In genomic region chr4:134879410-134879981, GRCm38 (mm10) we compare ENCODE assay signal across 8 mouse cellular contexts. TPM values are rescaled to one million over a fixed set of nuclear protein-coding genes. Genes with fewer than 3 reads are reported as not detected.
DNase-seq lines count a peak whose midpoint lies in the region; ATAC-seq lines count a peak whose summit lies in the region.

No protein-coding gene starts in this region.

- peaks cover 2% of the 10 kb centered on the region; the same call in 1 of the 2 replicates for H3K4me1 ChIP-seq in hindbrain, embryonic 11.5 days (replicated peaks; ENCODE audit: control insufficient read depth, insufficient read depth, low read length)

- no peaks in the 10 kb centered on the region for H3K9me3 ChIP-seq in hindbrain, embryonic 11.5 days (ENCODE audit: control insufficient read depth, low read length)

- H3K9ac ChIP-seq in hindbrain, embryonic 11.5 days (ENCODE audit: low read depth, low read length): no peak overlapping the region

- ATAC-seq in hindbrain, embryonic 11.5 days (ENCODE audit: low FRiP score): no peak

- H3K4me3 ChIP-seq in hindbrain, embryonic 11.5 days (ENCODE audit: low read depth, low read length): peak overlapping the region; percentile 27; the same call in 1 of the 2 replicates

- 4% methylated on average over 17 of the region's 17 CpGs for WGBS in hindbrain, embryonic 11.5 days

- peak; percentile 72 for DNase-seq in MN1 (ENCODE audit: low spot score)
- DNase-seq in cerebellum, adult 9-10 months: peak; percentile 78
- DNase-seq in forelimb bud, embryonic 11.5 days (ENCODE audit: low read depth, low spot score): peak; percentile 63
- DNase-seq in hindbrain, embryonic 11.5 days (ENCODE audit: low spot score): peak; percentile 87
- peak; percentile 77 to 83 for DNase-seq in layer of hippocampus, postnatal 10 days (ENCODE audit: low spot score in 2 of 2)
- peak; percentile 76 for DNase-seq in lung, postnatal 25 days (ENCODE audit: low spot score)
- peak; percentile 85 for DNase-seq in retina, embryonic 14.5 days (ENCODE audit: low spot score)
- peak; percentile 88 for DNase-seq in thymus, postnatal 4 days

- H3K36me3 ChIP-seq in hindbrain, embryonic 11.5 days (ENCODE audit: control insufficient read depth, insufficient read depth, low read length): no peaks in the 10 kb centered on the region

- peak overlapping the region; percentile 54 for H3K4me2 ChIP-seq in hindbrain, embryonic 11.5 days (replicated peaks; ENCODE audit: low read depth, low read length)

- H3K27ac ChIP-seq in hindbrain, embryonic 11.5 days (ENCODE audit: low read depth, low read length): no peak overlapping the region

- H3K27me3 ChIP-seq in hindbrain, embryonic 11.5 days (ENCODE audit: control insufficient read depth, insufficient read depth, low read length): no peaks in the 10 kb centered on the region

RNA-seq across cellular contexts. Expression of gene Rhd, which starts 15.2 kb away (rescaled TPM):
- 15.1 and 19.4 TPM in 2 replicates for polyA plus RNA-seq in hindbrain, embryonic 11.5 days (2014; fragmentation: Nextera tagmentation; extraction: Ambion mirVana)
- not detected for total RNA-seq in layer of hippocampus, postnatal 10 days (2021)

RNA-seq across cellular contexts. Expression of gene Maco1, which starts 26.4 kb away (rescaled TPM):
- polyA plus RNA-seq in hindbrain, embryonic 11.5 days (2014; fragmentation: Nextera tagmentation; extraction: Ambion mirVana): 59.0 and 73.1 TPM in 2 replicates
- 10 to 100 TPM; 48.2 to 52.1 TPM for total RNA-seq in layer of hippocampus, postnatal 10 days (2021)

RNA-seq across cellular contexts. Expression of gene Tmem50a, which starts 35.3 kb away (rescaled TPM):
- polyA plus RNA-seq in hindbrain, embryonic 11.5 days (2014; fragmentation: Nextera tagmentation; extraction: Ambion mirVana): 153 and 167 TPM in 2 replicates
- 100 to 1,000 TPM; 116 to 123 TPM for total RNA-seq in layer of hippocampus, postnatal 10 days (2021)

RNA-seq across cellular contexts. Expression of gene Rsrp1, which starts 43.9 kb away (rescaled TPM):
- 382 and 434 TPM in 2 replicates for polyA plus RNA-seq in hindbrain, embryonic 11.5 days (2014; fragmentation: Nextera tagmentation; extraction: Ambion mirVana)
- total RNA-seq in layer of hippocampus, postnatal 10 days (2021): 100 to 1,000 TPM; 245 to 279 TPM

RNA-seq across cellular contexts. Expression of gene Syf2, which starts 51.2 kb away (rescaled TPM):
- 77.6 and 80.3 TPM in 2 replicates for polyA plus RNA-seq in hindbrain, embryonic 11.5 days (2014; fragmentation: Nextera tagmentation; extraction: Ambion mirVana)
- 10 to 100 TPM; 42.1 to 45.0 TPM for total RNA-seq in layer of hippocampus, postnatal 10 days (2021)
